Mouse (Mus musculus) kidney, adult 18-20 months (tissue): ENCODE results near the gene Cntln.
A peak's percentile ranks its signal among the peaks of the same experiment; 100 is the strongest.

Source experiments
- DNase-seq: peaks from one replicate; pipeline ENCODE4 v3.0.0; 2021

Cntln gene

DNA sequence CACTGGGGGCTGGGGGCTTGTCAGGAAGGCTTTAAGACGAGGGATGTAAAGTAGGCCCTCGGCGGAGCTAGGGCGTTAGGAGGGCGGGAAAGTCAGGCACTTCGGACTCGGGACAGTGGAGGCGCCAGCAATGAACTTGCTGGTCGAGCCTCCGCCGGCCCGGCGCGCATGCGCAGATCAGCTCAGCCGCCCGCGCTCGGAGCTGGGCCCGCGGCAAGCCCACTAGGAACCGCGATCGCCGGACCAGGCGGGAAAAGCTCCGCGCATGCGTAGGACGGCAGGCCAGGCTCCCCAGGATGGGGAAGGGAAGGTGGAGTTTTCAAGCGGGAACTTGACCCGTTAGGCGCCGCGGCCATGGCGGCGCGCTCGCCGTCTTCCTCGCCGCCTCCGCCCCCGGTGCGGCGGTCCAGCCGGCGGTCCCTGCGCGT is at the start of gene Cntln:
Gene Cntln (plus strand): TSS at position 199 of the 428 bp plus-strand sequence.
- peak; percentile 91 for DNase-seq

DNA sequence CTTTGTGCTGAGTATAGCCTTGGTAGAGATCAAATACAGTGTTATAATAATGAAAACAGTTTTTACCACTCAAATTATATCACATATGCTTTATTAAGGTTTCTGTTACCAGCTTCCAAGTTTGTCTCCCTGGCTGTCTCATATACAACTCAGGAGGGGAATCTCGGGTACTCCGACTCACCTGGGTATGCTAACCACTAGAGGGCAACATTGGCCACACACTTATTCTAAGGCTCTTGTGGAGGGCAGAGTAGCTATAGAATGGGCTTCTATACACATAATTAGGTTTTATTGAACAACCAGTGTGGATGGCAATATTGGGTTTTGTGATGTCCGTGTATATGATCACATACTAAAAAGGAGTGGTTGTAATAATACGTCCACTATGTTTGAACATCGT is 47.1 kb upstream of the Cntln start:
- peak; percentile 6 for DNase-seq

DNA sequence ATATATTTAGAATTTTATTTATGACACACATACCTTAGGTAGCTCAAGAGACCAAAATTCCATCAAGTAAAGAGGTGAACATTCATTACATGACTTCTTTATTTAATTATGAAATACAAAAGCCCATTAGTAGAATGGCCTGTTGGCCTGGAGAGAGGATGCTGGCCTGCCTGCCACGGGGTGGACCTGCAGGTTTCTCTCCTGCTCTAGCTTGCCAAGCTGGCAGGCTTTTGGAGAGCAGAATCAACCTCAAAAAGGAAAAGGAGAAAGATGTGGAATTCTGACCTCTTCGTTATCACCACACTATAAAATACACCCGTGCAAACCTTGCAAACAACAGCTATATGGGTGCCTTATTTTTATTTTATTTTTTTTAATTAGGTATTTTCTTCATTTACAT is 45.6 kb upstream of the Cntln start:
- DNase-seq = no peak

DNA sequence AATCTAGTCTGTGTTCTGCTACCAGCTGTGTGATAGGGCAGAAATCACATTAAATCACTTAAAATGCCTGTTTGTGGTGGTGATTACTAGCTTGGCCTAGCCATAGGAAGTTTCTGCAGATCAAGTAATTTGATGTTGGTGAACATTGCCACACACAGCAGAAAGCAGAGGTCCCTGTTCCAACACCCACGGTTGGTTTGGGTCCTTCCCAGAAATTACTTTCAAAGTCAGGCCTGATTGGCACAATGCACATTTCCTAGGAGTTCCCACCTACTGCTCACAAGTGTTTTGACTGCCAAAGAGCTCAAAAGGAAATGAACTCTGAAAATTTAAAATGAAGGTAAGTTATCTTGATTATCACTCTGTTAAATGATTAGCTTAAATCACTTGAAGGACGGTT is 44.6 kb upstream of the Cntln start:
- no peak for DNase-seq

DNA sequence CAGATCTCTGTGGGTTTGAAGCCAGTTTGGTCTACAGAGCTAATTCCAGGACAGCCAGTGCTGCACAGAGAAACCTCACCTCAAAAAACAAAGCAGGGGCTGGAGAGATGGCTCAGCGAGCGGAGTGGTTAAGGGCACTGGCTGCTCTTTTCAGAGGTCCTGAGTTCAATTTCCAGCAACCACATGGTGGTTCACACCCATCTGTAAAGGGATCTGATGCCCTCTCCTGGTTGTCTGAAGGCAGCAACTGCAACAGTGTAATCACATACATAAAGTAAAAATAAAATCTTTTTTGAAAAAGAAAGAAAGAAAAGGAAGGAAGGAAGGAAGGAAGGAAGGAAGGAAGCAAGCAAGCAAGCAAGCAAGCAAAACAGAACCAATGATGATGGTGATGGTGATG is 26.5 kb upstream of the Cntln start:
- no peak for DNase-seq

DNA sequence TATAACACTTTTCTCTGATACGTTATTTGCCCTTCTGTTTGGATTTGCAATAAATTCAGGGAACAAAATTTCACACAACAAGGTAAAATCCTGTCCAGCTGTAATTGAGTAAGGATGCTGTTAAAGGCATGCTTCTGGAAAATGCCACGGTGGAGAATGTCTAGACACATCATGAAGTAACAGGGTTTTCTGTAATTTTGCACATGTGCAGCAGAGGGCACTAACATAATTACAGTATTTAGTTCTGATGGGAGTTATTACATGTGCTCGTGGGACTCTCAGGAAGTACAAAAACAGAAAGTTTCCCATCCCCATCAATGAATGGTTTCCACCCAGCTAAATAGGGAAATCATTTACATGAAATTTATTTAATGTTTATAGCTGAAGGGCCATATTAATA is 7.8 kb upstream of the Cntln start:
- peak; percentile 17 for DNase-seq

DNA sequence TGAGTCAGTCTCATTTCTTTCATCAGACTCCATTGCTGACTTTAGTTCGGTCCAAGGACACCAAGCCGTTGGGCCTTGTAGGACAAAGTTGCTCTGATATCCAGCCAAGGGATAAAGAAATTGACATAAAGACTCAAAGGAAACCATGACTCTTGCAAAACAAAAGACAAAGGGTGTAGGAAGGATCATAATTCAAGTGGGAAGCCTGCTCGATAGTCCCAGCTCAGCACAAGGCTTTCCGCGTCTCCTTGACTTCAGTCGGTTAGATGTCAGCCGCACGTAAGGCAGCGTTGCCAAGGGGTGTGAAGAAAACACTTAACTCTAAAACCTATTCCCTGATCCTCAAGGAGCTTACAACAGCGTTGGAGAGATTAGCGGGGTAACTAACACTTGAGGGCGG is 463 bp upstream of the Cntln start:
- no peak for DNase-seq

DNA sequence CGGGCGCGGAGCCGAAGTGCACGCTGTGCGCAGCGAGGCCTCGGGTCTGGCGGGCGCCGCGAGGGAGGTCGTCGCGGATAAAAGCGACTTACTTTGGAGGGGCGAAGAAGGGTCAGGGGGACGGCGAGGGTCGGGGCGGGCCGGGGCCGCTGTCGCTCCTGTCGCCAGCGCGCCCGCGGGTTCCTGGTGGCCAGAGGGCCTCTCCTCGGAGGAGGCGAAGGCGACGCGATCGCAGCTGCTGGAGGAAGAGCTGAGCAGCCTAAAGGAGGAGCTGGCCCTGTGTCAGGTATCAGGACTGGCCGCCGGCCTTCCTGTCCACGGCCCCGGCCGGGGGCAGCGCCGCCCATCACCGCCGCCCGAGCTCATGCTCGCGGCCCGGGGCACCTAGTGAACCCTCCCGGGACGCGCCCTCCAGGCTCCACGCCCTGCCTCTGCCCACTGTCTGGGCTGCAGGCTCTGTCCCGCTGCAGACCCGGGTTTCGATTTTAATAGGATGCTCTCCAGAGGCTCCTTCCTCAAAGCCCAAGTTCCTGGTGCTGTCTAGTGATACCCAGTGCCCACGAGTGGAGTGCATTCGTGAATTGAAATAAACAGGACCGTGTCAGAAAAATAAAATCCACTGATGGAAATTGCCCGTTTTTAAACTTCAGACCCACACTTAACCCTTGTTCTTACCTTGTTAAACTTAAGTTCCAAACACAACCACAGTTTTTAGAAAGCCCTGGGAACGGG is 596 bp downstream of the Cntln start:
- DNase-seq = peak; percentile 69

DNA sequence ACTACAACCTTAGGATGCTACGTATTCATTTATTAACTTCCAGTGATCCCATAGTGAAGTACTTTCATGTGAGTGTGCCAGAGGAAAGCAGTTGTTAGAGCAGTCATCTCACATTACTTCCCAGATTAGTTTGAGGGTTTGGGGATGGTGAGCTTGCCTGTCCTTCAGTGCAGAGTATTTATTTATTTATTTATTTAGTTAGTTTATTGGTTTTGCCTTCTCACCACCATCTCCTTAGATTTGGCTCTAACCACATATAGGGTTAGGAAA is 1.1 kb downstream of the Cntln start:
- DNase-seq = no peak

DNA sequence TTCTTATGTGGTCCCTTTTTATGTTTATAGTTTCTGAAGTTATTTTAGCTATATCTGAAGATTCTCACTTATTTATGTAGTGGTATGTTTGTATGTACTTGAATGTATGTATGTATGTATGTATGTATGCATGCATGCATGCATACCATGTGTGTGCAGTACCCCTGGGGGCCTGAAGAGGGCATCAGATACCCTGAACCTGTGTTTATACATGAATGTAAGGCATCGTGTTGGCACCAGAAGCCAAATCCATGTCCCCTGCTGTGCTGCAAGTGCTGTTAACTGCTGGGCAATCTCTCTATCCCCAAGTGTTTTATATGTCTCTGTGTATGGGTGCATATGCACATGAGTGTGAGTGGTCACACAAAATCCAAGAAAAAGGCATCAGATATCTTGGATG is 34.3 kb downstream of the Cntln start:
- DNase-seq = no peak

DNA sequence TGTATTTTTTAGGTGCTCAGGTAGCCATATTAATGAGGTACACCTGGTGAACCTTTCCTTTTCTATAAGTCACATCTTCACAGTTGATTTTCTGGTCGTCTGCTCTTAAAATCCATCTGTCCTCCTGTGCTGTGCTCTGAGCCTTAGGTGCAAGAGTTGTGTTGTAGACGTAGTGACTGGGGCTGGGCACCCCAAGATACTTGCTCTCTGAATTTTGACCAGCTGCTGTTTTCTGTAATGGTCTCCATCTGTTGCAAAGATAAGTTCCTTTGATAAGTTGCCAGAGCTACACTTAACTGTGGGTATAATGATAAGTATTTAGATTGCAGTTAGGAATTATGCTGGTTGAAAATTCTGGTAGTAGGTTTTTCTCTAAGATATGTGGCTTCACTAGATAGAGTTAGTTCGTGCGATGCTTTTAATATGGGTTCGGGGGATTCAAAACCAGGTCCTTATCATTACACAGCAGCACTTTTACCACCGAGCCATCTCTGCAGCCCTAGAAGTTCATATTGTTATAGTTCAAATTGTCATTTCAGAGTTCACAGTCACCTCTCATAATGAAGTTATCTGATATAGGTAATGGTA is 50.3 kb downstream of the Cntln start:
- no peak for DNase-seq

DNA sequence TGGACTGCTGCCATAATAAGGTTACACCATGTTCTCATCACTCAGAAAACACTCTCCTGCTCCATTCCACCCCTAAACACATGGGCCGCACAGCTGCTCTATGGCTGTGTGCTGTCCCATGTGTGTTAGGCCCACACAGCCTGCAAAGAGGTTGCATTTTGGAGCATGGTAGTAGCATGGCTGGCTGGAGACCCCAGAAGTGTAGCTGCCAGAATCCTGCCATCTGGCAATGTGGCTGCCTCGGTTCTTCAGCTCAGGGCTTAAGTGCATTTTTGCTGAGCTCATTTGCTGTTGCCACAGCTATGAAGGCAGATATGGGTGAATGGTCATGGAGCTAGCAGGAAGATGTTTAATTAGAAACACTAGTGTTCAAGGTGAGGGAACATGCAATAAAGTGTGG is 58.0 kb downstream of the Cntln start:
- no peak for DNase-seq

DNA sequence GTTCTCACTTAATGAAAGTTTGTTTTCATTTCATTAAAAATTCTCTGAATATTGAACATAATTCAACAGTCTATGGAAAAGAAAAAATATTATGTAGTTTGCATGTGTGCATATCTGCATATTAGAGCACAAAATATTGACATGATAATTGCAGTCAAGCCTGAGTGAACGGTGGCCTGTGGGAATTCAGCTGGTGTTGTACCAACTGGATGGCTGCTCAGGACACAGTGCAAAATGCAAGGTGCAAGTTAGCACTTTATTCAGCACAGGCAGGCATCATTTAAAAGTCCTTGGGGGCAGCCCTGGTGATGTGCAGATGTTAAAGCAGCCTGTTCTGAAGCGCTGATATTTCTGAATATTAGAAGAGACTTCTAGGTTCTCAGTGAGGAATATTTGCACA is 58.5 kb downstream of the Cntln start:
- no peak for DNase-seq

DNA sequence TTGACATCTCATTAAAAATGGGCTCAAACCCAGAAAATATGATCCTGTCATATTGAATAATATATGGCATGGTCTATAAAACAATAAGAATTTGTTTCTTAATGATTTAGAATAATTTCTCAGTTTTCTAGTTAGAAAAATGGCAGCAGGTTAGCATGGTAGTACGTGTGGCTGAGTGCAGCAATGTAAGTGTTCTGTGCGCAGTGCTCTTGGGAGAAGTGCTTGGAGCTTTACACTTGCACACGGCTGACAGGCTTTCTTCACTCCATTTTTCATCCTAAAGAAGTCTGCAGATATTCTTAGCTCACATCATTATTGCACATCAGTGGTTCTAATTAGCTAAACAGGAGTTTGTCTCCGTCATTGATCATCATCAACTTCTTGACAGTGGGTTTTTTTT is 60.0 kb downstream of the Cntln start:
- no peak for DNase-seq

DNA sequence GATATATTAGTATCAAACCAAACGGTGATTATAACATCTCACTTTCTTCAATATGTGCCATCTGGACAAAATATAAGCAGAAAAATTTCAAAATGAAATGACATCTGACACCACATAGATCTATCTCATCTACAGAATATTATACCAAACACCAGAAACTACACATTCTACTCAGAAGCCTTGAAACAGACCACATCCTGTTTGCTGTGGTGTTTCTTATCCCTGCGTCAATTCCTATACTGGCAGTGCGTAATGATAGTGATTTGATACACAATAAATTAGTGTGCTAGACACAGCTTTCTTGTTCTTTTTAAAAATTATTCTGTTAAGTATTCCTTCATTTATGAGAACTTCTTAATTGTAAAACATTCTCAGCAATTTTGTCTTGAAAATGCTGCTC is 62.3 kb downstream of the Cntln start:
- DNase-seq = no peak

DNA sequence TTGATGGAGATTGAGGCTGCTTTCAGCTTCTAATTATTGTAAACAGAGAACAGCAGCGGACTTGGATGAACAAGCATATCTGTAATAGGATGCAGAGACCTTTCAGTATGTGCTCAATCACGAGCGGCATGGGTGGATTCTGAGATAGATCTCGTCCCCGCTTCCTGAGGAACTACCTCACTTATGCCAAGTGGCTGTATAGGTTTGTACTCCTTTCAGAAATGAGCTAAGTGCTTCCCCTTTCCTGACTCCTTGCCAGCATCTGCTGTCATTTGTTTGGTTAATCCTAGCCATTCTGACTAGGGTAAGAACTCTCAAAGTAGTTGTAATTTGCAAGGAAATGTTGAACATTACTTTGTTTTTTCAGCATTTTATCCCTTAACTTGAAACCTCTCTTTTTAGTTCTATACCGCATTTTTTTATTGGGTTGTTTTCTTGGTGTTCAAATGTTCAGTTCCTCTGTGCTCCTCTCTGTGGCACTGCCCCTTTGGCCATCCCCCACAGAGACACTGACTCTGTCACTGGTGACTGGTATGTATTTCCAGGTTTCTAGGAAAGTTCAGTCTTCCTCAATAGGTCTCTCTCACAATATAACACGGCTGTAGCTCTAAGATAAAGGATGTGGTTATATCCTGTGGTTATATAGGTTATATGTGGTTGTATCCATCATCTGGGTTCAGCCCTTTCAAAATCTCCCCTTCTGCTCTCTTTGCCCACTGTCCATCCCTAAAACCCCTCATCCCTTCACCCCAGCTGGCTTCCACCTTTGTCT is 93.0 kb downstream of the Cntln start:
- DNase-seq = no peak

DNA sequence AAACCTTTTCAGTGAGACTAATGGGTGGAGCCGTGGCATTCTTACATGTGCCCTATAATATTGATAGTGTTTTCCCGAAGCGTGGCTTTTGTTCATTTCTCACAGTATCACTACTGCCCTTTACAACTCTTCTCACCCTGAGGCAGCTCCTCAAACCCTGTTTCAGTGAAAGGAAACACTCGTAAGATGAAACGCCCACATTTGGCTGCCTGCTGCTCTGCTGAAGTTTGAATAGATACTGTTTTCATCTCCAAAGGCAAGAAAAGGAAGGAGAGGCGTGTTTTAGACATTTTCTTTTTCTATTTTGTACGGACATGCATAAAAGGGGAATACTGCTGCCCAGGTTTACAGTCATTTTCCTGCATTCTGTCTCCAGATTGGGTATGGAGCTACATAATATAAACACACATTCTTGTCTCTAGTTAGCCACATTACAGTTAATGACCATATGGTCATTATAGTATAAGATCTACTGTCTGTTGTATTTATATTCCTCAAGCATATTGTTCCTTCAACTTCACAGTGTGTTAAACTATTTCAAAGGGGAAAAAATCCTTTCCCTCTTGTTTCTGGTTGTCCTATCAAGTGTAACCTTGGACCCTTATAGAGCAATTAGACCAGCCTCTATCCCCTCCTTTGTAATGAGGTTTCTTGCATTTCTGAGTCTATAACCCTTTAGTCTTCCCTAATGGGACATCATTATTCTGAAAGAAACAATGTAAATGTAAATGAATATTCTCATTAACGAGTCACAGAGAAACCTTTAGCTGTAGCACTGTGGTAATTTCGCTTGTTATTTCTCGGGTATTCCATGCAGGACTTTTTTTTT is 111.6 kb downstream of the Cntln start:
- DNase-seq = no peak

DNA sequence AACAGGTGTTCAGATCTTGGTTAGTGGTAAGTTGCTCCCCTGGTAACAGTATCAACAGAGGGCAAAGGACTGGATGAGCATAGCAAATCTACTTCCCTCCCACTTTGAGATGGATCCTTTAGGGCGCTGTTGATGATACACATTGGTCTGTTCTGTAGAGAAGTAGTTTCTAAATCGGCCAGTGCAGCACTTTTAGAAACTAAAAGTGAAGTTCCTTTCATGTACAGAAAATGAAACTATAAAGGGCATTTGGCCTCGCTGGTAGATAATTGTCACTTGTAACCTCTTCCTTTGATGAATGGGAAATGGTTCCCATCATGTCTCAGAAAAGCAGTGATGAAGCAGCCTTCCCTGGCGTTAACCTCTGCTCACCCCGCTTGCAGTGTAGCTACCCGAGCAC is 121.5 kb downstream of the Cntln start:
- no peak for DNase-seq

DNA sequence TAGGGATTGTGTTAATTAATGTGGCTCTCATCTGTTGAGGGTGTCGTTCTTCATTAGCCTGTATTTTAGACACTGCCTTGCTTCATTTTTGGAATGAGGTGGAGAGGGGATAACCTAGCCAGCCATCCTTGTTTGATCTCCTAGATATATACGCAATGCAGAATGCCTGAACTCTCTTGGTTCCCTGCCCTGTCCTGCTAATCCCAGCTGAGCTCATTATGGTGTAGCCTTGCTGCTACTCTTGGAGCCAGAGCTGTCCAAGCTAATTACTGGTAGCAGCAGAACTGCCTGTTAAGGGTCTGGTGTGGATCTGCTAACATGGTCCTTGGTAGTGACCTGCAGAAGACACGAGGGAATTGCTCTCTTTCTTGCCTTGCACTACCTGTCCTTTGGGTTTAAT is 122.7 kb downstream of the Cntln start:
- no peak for DNase-seq

DNA sequence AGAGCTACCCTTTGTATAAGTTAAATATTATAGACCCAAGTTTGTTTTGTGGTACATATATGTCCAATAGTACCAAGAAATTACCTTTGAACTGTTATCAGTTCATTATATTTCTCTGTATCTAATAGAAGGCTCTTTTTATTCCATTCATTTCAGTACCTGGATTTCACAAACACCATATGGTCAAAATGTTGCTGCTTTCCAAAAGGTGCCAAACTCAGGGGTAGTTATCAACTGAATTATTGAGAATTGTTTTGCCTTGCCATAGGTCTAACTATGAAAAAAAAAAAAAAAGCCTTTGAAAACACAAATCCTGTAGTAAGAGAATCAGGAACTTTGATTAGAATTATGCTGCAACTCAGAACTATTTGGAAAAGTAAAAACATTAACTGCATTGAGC is 126.7 kb downstream of the Cntln start:
- DNase-seq = no peak

DNA sequence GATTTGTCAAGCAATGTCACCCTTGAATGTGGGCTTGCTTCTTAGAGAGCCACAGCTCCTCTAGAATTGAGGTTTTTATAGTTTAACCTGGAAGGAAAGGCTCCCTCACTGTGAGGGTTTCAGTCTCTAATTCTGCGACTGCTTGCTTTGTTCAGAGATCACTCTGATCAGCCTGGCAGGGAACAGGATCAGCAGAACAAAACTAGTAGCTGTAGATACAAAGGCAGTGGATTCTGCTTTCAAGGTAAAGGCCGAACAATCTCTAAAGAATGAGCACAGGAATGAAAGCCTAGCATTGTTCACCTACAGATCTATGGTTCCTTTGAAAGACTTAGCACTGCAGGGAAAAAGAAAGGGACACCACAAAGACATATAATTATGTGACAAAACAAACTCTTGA is 161.6 kb downstream of the Cntln start:
- DNase-seq = no peak

DNA sequence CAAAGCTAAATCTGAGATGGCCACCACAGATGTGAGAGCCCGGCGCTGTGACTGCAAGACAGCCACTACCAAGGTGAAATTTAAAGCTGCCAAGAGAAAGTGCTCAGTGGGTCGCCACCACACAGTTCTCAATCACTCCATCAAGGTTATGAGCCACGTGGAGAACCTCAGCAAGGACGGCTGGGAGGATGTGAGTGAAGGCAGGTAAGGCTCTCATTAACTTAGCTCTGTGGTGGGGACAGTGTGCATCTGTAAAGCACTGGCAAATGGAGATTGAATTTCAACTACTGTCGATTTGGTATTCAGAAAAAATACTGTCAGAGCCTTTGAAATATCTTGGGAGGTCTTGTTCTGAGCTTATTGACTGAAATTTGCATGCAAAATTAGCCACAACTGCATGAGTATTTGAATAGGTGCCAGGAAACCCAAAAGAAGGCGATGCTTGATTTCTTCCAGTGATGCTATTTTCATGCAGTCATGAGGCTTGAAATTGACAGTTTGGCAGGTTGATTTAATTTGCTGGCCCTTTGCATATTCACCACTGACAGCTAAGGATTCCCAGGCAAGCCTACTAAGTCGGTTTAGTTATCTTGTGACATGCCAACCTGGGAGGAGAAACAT is 165.9 kb downstream of the Cntln start:
- no peak for DNase-seq

DNA sequence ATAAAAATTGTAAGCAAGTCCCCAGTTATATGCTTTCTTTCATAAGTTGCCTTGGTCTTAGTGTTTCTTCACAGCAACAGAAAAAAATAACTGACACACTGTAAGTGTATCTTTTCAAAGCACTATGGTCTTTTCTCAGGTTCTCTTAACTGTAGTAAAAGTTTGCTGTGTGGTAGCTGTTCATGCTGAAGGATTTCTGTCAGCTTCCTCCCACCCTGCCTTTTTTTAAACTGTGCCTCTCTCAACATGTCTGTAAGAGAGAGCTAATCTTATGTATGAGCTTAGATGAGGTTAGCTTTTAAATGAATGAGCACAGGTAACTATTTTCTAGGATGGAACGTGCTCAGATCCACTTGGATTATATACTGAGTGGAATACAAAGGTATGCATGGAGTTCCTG is 170.5 kb downstream of the Cntln start:
- DNase-seq = no peak
